Mouse (Mus musculus) monocyte, adult 2 months (primary cell): ENCODE measurements around the gene Foxn3.

Experiments used
- DNase-seq, 2 experiments: peaks; one replicate each; pipeline ENCODE4 v3.0.0; 2022; ENCODE audit warnings: low spot score in 2 of 2, low read depth in 1 of 2

Gene Foxn3

GRCm38 (mm10) chr12:99391942-99392880 lies 171.2 kb downstream of the Foxn3 start:
- peak; percentile 95 for DNase-seq

- no peak for DNase-seq
Measured at GRCm38 (mm10) chr12:99390429-99390828, 173.0 kb downstream of the Foxn3 start.

- no peak for DNase-seq
Measured at GRCm38 (mm10) chr12:99389244-99389643, 174.1 kb downstream of the Foxn3 start.

DNA sequence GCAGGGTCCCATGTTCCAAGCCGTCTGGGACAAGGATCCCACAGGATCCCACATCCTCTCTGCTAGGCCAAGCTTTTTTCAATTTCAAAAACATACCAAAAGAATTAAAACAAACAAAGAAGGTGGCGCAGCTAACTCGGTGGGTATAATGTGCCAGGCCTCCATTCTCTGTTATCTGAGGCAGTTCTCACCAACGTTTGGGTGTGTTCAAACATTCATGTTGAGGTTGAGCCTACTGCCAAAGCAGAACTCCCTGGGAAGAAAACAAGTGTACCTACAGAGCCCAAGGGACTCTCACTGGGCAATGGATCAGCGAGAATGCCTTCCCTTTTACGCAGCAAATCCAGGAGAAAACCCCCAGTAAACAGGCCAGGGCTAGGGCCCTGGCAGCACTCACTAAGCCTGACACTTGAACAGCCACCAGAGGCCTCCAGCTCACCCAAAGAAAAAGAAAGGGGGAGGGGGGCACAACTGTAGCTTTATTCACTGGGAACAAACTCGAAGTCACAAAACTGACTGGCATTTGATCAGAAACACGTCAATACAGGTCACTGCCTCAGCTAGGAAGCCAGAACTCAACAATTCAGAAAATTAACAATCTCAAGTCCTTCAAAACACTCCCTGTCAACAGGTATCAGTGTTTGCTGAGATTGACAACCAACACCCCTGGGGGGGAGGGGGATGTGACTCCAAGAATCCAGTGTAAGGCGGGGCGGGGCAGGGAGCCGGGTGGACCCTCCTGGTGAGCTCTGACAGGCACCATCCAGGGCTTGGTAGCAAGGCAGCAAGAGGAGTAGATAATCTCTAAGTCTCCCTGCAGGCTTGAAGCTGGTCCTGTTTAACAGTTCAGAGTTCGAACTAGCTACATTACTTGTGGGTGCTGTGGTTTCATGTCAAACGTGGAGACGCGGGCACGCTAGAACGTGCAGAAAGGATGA lies 177.2 kb downstream of the Foxn3 start:
- no peak for DNase-seq

DNA sequence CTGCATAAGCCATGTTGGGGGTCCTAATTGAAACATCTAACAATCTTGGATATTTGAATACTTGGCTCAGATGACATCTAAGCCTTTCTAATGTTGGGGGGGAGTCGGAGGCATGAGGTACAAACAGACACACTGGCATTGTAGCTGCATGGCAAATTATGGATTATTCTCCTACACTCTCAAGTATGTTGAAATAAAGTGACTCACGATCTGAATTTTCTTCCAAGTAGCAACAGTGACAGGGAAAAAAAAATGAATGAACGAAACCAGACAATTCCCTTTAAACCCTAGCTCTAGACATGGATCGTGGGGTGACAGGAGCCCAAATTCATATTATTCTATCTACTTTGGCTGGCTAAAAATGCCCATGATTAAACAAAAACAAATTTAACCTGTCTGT lies 178.3 kb downstream of the Foxn3 start:
- DNase-seq: no peak

DNA sequence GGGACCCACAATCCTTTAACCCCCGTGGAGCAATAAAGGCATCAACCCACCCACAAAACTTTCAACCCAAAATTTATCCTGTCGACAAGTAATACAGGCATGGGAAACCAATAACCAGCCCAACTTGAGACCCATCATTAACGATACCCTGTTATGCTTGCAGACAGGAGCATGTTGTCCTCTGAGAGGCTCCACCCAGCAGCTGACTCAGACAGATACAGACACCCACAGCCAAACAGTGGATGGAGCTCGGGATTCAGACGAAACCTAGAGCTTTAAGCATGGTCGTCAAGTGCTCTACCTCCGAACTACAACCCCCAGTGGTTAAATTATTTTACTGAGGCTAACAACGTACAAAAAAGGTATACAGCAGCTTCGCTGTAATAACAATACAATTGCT lies 182.1 kb downstream of the Foxn3 start:
- no peak for DNase-seq

GRCm38 (mm10) chr12:99380855-99381262 lies 182.5 kb downstream of the Foxn3 start:
- no peak for DNase-seq

DNA sequence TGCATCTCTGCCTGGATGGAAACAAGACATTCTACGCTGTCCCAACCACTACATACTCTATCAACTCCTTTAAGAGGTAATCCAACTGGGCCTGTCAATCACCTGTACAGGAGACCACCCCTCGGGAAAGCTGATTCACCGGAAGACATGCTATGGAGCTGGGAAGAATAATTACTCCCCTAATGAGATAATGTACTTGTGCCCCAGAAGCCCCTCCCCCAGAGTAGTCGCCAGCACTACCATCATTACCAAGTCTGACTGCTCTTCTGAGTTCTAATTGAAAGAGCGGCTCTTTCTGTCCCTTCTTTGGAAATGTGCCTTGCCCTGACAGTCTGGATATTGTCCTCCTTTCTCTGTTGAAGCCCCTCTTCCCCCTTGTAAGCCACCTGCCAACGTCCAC lies 183.3 kb downstream of the Foxn3 start:
- no peak for DNase-seq

DNA sequence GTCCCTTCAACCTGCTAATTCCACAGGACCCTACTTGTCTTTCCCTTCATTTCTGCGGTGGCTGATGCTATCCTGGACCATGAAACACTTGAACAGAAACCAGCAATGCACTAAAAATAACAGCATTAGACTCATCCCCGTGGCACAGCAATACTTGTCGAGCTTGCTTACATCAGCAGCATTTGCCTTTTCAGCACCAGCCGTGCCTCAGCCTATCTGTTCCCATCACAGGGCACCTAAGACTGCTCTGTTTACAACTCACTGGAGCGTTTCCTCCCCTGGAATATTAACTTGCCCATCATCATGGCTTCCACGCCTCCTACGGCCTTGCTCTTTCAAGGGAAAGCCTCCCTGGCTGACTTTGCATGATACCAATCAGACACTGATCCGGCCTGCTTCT lies 185.1 kb downstream of the Foxn3 start:
- DNase-seq: no peak

DNA sequence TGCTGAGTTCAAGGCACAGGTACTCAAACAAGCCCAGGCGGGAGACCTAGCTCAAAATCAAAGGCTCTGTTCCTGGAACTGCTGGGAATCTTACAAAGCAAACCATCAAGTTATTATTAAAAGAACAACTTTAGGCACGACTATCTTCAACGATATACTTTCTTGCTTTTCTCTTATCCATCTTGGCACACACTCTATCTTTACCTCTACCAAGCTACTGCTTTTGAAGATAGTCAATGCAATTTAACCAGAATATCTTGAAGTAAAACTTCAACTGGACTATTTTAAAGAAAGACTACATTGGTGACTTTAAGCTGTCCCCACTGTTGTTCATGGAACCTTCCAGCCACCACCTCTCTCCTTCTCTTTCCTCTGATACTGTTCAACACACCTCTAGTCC lies 185.7 kb downstream of the Foxn3 start:
- no peak for DNase-seq

- no peak for DNase-seq
Measured at GRCm38 (mm10) chr12:99377069-99377468, 186.3 kb downstream of the Foxn3 start.

DNA sequence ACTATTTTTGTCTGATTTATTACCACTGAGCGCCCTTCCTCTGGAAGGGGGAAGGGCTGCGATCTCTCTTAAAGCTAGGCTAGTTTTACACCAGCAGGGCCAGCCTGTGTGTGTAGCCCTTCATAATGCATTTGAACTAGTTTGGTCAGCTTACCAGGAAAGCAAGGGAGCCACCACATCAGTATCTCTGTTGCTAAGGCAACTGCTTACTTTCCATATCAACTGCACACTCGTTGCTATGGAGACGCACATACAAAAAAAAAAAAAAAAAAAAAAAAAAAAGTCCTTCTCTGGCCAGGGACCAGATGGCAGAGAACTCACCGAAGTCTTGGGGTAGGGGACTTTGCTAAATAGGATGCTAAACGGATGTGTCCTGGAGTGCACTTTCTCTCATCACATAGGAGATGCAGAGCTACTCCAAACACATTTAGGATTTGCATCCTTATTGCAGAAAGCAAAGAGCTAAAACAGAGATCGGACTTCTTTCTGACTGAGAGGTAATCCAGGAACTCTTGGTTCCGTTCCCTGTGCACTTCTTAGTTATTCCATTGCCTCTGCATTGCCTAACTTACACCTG lies 187.4 kb downstream of the Foxn3 start:
- DNase-seq: no peak

DNA sequence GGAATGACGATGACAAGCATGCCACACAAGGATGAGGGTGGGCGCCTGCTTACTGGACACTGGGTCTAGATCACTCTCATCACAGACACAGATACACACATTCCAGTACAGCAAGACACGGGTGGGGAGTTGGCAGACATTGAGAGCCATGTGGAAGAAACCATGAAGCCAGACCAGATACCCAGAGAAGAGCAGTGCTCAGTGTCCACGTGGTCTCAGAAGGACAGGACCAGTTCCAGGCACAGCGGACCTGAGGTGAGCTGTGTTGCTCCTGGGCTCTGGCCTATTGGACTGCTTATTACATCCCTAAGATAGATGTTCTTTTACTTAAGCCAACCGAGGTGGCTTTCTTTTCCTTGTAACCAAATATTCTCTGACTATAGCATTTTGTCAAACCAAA lies 188.0 kb downstream of the Foxn3 start:
- DNase-seq: no peak

GRCm38 (mm10) chr12:99374099-99374600 lies 189.2 kb downstream of the Foxn3 start:
- no peak for DNase-seq

- no peak for DNase-seq
Measured at GRCm38 (mm10) chr12:99373584-99373983, 189.8 kb downstream of the Foxn3 start.

DNA sequence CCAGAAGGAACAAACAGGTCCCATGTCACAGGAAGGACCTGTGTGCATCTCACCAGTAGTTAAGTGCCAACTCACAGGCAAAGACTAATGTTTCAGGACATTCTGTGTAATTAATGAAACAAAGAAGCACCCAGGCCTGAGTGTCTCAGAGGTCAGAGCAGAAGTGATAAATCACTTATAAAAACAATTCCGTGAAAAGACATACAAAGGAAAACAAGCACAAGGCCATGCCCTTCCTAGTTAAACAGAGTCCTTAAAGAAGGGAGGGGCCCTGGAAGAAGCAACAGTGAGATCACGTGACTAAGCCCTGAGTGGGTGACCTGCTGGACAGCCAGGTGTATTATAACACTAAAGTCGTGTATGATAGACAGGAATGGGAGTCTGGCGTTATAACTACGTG lies 191.9 kb downstream of the Foxn3 start:
- no peak for DNase-seq

GRCm38 (mm10) chr12:99368251-99368650 lies 195.1 kb downstream of the Foxn3 start:
- no peak for DNase-seq

- no peak for DNase-seq
Measured at GRCm38 (mm10) chr12:99365999-99366398, 197.4 kb downstream of the Foxn3 start.

GRCm38 (mm10) chr12:99364201-99364600 lies 199.2 kb downstream of the Foxn3 start:
- DNase-seq: no peak

DNA sequence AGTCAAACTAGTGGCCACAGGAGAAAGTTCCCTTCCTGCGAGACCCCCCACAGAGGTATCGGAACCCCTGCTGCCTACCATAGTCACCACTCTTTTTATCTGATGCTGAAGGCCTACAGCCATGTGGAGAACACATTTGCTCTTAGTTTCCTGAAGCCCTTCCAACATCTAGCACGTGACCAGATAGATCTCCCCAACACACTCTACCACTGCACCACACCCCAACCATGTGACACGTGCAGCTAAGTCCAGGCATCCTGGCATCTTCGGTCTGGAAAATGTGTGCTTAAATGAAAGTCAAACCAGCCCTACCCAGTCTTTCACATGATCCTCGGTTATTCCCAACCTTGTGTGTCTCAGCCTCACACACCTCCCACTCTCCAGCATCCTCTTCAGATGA lies 200.4 kb downstream of the Foxn3 start:
- no peak for DNase-seq

- DNase-seq: no peak
Measured at GRCm38 (mm10) chr12:99361752-99362132, 201.6 kb downstream of the Foxn3 start.
